Mouse (Mus musculus) lung, postnatal 10 days (tissue): ENCODE data around the gene Sult4a1.
"Not testable (repeated sequence)": the region's sequence is repeated elsewhere in the genome, so short reads cannot be mapped to it uniquely, and the experiment has no call there.

Experiments
- DNase-seq: peaks from one replicate; pipeline ENCODE4 v3.0.0; 2021

Sult4a1 gene

DNA sequence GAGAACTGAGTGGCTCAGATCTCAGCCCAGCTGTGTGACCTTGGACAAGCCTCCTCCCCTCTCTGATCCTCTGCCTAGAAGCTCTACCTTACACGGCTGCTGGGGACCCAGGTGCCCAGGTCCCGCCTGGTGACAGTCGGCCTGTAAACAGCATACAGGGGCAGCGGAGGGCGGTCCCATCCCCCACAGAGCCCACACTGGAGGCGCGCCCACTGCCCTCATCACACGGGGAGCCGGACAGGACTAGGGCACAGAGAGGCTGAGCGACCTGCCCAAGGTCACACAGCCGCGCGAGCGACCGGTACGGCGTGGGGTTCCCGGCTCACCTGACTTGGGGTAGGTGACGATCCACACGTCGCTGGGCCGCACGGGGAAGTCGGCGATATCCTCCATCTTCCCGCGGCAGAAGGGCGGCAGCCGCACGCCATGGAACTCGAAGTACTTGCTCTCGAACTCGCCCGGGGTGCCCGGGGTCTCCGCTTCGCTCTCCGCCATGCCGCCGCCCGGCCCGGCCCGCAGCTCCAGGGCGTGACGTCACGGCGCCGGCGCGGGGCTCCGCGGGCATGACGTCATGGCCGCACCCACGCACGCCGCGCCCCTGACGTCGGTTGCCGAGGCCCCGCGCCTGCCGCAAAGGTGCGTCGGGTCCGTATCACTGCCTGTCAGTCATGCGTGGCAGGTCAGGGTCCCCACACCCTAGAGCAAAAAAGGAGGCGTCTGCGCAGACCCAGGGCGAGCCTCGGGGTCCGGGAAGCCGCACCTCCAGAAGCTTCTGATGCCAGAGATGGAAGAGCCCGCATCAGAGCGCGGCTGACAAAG lies at the start of gene Sult4a1:
Gene Sult4a1 (minus strand): TSS at position 650 of the 819 bp plus-strand sequence.
- no peak for DNase-seq

- DNase-seq = no peak
Measured at GRCm38 (mm10) chr15:84140929-84141328, 35.4 kb upstream of the Sult4a1 start.

GRCm38 (mm10) chr15:84140109-84140508 lies 34.6 kb upstream of the Sult4a1 start:
- DNase-seq = no peak

DNA sequence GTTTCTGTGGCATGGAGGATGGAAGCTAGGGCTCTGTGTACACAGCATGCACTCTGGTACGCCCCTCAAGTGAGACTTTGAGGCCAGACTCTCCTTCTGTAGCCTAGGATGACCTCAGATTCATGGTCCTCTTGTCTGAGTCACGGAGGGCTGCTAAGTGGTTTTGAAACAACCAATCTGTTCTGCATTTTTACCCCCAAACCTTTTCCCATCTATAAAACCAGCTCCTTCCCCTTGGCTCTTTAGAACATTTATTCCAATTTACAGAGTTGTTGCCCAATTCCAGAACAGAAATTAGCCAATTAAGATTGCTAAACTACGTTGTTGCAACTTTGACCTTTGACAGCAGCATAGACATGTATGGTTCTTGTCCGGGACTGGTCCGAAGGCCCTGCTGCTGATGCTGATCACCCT lies 34.0 kb upstream of the Sult4a1 start:
- peak; percentile 17 for DNase-seq

- DNase-seq = no peak
Measured at GRCm38 (mm10) chr15:84136473-84137415, 31.2 kb upstream of the Sult4a1 start.

DNA sequence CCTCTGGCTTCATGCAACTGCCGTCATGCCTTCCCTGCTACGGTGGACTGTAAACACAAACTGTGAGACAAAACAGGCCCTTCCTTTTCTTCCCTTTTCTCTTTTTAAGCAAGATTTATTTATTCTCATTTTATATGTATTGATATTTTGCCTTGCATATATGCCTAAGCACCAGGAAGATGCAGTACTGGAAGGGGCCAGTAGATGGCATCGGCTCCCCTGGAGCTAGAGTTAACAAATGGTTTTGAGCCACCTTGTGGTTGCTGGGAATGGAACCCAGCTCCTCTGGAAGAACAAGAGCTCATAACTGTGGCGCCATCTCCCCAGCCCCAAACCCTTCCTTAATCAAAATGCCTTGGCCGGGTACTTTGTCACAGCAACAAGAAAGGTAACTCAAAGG lies 29.9 kb upstream of the Sult4a1 start:
- DNase-seq = peak; percentile 12

DNA sequence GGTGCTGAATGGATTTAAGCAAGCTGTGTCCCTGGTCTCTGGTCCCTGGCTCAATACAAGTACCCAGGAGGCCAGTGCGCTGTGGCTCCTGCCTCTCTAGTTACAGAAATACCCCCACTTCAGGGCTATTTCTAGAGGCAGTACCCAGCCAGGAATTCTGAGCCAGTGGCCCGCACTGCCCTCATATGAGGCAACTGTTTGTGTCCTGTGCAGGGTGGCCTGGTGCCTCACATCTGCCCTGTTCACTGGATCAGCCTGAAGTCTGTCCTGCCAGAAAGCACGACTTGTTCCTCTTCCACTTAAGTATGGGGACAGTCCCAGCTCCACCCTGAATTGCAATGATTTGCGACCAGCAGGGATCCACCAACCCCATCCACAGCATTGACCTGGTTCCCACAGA lies 27.9 kb upstream of the Sult4a1 start:
- DNase-seq = no peak

DNA sequence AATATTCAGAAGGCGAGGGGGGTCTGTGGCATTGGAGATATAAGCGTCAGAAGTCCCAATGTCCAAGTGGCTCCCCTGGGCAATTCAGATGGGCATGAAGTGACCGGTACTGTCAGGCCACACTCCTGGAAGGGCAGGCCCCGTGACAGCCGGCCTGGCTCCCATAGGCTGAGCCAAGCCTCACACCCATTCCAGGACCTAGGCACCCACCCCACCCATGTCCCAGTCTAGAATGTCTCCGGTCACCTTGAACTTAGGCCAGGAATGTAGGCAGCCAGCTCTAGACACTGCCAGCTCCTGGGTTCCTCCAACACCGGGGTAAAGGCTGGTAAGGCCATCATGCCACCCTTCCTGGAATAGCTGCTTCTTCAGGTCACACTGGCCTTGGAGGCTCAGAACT lies 26.4 kb upstream of the Sult4a1 start:
- peak; percentile 12 for DNase-seq

DNA sequence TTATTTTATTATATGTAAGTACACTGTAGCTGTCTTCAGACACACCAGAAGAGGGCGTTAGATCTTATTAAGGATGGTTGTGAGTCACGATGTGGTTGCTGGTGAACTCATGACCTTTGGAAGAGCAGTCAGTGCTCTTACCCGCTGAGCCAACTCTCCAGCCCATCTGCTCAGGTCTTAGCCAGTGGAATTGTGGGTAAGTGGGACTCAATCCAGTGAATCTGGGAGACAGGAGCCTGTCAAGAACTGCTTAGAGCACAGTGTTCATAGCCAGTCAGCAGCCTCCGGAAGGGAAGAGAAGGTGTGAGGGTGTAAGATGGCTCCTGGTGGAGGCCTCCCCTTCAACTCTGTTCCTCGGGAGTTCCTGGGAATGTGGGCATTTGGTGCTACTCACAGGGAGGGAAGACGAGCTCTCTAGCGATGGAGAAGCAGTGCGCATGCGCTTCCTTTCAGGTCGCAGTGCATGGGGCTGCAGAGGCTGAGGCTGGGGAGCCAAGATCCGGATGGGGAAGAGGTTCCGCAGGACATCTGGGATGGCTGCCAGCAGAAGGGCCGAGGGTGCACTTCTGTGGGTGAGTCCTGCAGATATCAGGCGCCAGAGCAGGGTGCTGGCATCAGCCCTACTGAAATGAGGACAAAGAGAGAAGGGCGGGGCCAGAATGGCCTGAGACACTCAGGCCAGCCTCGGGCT lies 25.7 kb upstream of the Sult4a1 start:
- peak; percentile 80 for DNase-seq

DNA sequence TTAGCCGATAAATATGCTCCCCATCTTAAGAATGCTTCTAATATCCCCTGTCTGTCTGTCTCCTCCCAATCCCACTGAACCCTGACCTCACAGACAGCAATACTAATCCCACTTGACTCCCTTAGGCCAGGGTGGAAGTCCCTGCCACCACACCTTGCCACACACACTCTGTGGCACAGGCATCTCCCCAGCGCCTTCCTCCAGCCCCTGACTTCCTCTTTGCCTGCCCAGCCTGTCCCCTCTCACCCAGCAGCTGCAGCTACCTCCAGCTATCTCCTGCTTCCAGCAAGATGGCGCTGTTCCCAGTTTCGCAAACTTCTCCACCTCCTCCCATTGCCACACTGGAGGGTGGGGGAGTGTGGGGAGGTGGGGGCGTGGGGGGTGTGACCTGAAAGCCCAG lies 21.3 kb upstream of the Sult4a1 start:
- no peak for DNase-seq

- DNase-seq = no peak
Measured at GRCm38 (mm10) chr15:84126447-84126846, 20.9 kb upstream of the Sult4a1 start.

DNA sequence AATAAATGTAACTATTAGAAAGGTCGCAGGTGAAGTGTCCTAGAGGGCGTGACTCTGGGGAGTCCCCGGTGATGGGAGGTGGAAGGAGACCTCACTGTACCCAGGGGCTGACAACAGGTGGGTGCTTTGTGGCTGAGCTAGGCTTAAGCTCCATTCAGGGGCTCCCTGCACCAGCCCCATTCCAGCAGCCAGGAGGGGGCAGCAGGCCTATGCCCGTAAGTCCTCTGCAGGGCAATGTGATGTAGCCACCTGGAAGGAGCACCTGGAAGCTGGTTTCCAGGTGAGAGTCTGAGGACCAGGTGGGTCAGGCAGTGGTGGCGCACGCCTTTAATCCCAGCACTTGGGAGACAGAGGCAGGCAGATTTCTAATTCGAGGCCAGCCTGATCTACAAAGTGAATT lies 18.5 kb upstream of the Sult4a1 start:
- no peak for DNase-seq

DNA sequence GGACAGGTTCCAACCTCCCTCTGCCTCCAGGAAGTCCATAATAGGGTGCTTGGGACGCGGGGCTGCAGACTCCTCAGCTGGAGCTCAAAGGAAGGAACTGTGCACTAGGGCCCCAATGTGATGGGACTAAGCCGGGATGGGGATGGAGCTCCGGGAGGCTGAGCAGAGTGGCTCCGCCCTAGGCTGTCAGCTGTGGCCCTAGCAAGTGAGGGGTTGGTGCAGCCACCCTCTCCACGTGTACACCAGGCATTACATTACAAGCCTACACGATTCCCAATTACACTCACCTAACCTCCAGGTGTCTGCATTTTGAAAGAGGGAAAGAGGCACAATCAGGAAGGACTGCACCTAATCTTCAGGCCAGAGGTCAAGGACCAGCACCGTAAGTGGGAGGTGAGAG lies 17.5 kb upstream of the Sult4a1 start, which contains the start of gene Pnpla5:
Gene Pnpla5 (minus strand): TSS at position 101 of the 400 bp plus-strand sequence.
- DNase-seq = no peak

DNA sequence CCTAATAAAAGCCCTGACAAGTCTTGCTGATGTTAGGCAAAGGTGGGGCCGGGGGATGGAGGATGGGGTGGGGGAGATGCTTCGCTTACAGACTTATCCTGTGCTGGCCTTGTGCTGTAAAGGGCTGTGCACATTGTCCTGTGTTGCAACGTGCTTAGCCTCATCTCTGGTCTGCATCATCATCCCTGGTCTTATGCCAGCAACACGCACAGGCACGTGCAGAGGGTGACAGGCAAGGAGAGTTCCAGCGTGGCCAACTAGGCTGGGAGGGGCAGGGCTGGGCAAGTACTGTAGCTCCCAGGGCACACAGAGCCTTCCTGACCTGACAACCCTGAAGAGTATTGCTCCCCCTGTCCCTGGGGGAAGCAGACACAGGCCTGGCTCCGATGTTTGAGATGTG lies 15.5 kb upstream of the Sult4a1 start:
- DNase-seq = no peak

DNA sequence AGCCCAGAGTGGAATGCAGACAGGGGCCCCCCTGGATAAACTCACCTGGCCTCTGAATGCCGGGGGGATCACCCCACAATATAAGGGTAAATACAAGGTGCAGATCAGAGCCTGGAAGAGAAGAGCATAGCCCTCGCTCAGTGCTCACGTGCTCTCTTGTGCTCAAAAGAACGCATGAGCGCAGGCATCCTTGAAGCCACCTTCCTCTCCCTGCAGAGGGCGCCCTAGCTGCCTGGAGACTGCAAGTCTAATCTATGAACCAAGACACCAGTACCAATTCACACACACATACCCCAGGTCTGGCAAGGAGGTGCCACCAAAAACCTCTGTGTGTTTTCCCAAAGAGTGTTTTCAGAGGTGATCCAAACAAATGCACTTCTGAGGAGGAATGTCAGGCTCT lies 15.1 kb upstream of the Sult4a1 start:
- peak; percentile 16 for DNase-seq

DNA sequence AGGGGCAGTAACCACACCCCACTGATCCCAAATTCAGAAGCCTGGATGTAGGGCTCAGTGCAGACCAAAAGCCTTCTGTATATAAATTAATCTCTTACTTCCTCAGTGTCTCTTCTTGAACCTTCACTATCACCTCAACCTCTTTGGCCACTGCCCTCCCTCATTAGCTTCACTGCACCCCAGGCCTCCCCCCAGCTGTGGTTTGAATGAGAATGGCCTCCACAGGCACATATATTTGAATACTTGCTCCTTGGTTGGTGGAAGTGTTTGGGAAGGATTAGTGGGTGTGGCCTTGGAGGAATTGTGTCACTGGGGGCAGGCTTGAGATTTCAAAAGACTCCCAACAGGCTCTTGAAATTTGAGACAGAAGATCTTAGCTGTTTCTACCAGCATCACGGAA lies 10.9 kb upstream of the Sult4a1 start:
- no peak for DNase-seq

DNA sequence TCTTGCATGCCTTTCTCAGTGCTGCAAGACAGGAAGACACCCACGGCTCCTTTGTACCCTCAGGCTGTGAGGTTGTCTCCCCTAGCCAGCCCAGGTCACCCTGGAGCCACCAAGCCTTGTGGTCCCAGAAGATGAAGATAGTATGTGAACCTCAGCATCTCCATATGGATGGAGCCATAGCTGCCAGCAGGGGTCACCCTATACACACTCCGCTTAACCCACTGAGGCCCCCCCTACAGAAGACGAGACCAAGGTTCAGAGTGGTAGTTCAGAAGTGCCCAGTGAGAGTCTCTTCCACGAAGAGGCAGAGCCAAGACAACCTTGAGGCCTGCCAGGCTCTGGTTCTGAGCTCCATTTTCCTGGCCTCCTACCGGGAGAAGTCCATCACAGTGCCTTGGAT lies 10.2 kb upstream of the Sult4a1 start:
- peak; percentile 13 for DNase-seq

DNA sequence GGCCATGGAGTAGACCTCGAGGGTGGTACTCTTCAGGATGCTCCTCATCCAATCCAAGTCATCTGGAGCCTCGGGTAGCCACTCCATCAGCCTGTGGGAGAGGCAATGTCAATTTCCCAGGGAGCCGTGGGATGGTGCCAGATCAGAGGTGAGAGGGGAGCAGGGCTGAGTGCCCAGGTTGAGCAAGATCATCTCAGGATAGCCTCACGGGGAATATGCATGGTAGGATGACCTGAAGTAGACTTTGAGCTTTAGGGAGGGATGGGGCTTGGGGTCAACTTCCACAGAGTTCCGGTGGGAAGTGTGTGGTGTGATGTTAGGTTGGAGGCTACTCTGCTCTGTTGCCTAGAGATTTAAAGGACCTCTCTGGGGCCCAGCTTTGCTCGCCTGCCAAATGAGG lies 8.3 kb upstream of the Sult4a1 start:
- DNase-seq = no peak

DNA sequence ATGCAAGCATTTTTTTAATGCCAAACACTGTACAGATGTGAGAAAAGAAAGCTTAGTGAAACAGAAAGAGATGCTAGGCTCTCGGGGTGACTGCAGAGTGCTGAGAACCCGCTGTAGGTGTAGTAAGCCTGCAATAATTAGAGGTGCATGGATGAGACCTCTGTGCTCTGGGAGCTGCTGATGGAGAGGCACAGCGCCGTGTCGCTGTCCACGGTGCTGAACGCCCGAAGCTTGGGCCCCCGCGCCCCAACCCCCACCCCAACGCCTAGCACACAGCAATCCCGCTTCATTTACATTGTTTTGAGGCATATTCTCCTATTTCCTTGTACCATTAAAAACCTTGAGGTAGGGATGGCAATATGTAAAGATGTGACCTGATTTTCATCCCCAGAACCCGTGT lies 3.3 kb upstream of the Sult4a1 start:
- no peak for DNase-seq

GRCm38 (mm10) chr15:84105924-84106500 lies 458 bp upstream of the Sult4a1 start:
- DNase-seq = no peak

DNA sequence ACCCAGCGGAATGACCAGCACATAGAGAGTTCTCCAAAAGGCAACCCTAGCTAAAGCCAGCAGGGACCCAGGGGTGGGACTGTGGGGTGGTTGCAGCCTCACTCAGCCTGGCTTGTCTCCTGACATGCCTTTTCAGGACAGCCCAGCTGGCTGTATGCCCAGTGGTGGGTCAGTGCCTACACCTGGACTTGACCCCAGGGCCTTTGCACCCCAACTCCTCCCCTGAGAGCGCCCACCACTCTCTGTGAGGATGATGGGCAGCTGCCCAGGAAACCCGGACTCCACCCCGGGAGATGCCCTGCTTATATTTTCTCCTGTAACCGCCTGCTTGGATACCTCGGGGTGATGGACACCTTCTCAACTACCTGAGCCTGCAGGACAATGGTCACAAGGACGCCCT lies 928 bp downstream of the Sult4a1 start:
- no peak for DNase-seq

DNA sequence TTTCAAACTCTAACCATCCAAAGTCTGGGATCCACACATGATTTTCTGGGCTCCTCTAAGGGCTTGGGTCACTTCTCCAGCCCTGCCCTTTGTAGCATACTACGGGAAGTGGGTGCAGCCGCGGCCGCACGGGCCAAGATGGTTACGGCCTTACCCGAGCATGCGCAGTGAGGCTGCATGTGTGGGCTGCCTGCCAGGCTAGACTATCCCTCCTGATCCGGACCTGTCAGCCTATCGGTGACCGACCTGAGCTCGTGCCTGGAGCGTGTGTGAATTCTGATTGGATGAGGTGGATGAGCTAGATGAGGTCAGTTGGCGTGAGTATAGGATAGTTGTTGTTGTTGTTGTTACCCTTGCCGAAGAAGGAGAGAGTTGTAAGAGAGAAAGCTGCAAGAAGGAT lies 8.0 kb downstream of the Sult4a1 start:
- DNase-seq = not testable (repeated sequence)

GRCm38 (mm10) chr15:84096051-84096450 lies 9.5 kb downstream of the Sult4a1 start:
- DNase-seq = no peak
